Mouse (Mus musculus) megakaryocyte, embryonic 14.5 days (primary cell): ENCODE measurements around the gene Eme2.

Experiments
- FLI1 ChIP-seq: IDR thresholded peaks from 2 replicates; pipeline ENCODE4 v1.6.1; 2012; ENCODE audit warnings: low read length, inconsistent platforms, mixed read lengths
- GATA1 ChIP-seq: IDR thresholded peaks from 3 replicates; pipeline ENCODE4 v1.6.1; 2012; ENCODE audit warnings: mixed read lengths, low read length, inconsistent platforms, borderline replicate concordance

- no peak for TF ChIP-seq GATA1
- TF ChIP-seq FLI1, result no peak
Observed at GRCm38 (mm10) chr17:24844525-24844924, 50.4 kb downstream of the Eme2 start.
